Mouse (Mus musculus): ENCODE measurements at regions not wholly inside any gene's neighbourhood (a gene's known extent, or its start where the extent isn't known, plus 50 kb on each side); places are given as distances from the start of the nearest gene placed in this dataset.

DNA sequence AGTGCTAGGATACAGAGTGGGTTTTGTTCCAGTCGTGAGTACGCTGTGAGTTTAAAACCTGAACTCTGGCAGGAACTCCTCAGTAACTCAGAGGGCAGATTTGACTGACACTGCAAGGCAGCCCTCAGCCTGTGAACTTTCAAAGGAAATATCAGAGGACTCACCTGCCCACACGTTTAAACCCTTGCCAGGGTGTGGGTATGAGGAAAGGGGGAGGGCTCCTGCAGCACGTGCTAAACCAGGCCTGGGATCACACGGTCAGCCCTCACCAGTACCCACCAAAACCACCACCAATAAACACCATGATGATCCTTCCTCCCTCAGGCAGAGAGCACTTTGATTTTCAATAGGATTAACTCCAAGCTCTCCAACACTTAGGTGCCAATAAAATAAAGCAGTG, 192.8 kb upstream of the Runx1 start:
- ATAC-seq (ENCODE audit: extremely low read depth, insufficient number of reproducible peaks, low FRiP score, poor library complexity, severe bottlenecking): no peak

DNA sequence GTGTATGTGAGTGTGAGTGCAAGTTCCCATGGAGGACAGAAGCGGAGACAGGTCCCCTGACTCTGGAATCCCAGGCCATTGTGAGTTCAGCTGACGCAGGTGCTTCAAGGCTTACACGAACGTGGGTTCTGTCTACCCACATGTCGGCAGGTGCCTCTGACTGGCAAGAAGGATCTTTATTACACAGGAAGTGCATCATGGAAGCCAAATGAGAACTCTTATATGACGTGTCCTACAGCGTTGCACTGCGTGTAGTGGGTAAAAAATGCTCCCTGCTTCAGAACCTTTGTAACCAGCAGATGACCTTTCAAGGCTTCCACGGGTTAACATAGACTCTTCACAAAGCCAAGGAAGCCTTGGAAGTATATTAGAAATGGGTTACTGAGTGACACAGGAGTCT, 191.1 kb upstream of the Runx1 start:
- ATAC-seq (ENCODE audit: extremely low read depth, insufficient number of reproducible peaks, low FRiP score, poor library complexity, severe bottlenecking): no peak

DNA sequence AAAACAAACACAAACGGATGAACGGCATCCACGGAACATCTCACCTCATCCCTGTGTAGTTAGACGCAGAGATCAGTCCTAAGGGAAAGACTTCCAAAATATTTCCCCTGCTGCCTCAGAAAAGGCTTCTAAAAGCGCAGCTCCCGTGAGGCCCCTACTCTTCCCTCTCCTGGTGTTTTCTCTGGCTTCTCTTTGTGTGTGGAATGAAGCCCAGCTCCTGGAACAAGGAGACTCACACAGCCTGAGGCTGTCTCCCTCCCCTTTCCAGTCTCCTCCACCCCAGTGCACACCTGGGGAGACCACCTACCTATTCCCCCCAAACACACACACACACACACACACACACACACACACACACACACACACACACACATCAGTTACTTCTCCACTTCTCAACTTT, 189.7 kb upstream of the Runx1 start:
- no peak for ATAC-seq (ENCODE audit: extremely low read depth, insufficient number of reproducible peaks, low FRiP score, poor library complexity, severe bottlenecking)

DNA sequence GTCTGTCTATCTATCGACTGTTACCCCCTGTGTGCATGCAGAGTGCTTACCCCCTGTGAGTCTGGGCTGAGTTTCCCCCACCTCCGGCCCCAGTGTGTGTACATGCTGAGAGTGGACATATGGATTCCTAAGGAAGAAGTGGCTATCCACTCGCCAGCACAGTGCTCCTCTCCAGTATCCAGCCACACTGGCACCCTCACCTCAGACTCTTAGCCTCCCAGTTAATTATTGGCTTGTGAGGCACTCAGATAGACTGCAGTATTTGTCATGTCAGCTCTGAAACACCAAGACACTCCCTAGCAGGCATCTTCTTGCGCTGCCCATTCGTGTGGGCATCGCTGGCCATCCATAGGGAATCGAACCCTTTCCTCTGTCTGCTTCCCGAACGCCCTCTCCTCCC, 189.0 kb upstream of the Runx1 start:
- ATAC-seq (ENCODE audit: extremely low read depth, insufficient number of reproducible peaks, low FRiP score, poor library complexity, severe bottlenecking): no peak

GRCm38 (mm10) chr16:93013881-93014280, 187.9 kb upstream of the Runx1 start:
- ATAC-seq (ENCODE audit: extremely low read depth, insufficient number of reproducible peaks, low FRiP score, poor library complexity, severe bottlenecking): no peak

- no peak for ATAC-seq (ENCODE audit: extremely low read depth, insufficient number of reproducible peaks, low FRiP score, poor library complexity, severe bottlenecking)
Observed at GRCm38 (mm10) chr16:93013256-93013655, 187.3 kb upstream of the Runx1 start.

DNA sequence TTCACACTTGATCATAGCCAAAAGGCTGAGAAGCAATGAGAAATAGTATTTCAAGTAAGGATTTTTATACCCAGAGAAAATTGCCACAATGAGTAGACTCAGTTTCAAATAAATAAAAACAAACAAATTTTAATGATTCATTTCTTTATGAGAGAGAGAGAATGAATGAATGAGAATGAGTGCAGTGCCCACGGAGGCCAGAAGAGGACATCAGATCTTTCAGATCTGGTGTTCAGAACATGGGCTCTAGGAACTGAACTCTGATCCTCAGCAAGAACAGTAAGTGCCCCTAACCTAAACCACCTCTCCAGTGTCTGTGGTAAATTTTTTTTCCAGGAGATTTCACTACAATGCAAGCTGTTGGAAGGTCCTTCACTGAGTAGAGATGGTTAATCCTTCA, 185.5 kb upstream of the Runx1 start:
- ATAC-seq (ENCODE audit: extremely low read depth, insufficient number of reproducible peaks, low FRiP score, poor library complexity, severe bottlenecking): no peak

DNA sequence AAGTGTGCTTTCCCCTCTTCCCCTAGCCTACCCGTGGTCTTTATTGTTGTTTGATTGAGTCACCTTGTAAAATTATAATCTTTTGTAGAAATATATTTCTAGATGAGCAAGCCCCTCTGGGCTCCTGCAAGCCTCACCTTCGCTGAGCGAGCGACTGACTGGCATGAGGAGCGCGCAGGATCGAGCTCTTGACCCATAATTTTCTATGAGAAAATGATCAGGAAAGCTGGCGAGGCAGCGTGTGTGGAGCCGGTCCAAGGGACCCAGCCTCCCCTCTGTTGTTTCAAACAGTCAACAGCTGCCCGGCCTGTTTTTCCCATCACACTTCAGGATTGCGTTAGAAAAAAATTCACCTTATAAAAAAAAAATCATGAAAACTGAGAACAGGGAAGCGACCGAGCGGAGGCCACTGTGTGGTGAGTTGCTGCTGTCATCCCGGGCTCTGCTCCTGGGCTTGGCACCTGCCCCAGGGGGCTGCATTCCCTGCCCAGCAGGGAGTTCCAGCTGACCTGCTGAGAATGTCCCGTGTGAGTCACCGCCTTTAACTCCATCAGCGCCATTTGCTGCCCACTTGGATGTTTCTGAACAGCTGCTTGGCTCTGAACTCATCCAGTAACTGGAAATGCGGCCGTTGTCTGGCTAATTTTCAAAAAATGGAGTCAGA, 180.5 kb upstream of the Runx1 start:
- no peak for ATAC-seq (ENCODE audit: extremely low read depth, insufficient number of reproducible peaks, low FRiP score, poor library complexity, severe bottlenecking)

GRCm38 (mm10) chr16:93005470-93005869, 179.5 kb upstream of the Runx1 start:
- ATAC-seq (ENCODE audit: extremely low read depth, insufficient number of reproducible peaks, low FRiP score, poor library complexity, severe bottlenecking): no peak

DNA sequence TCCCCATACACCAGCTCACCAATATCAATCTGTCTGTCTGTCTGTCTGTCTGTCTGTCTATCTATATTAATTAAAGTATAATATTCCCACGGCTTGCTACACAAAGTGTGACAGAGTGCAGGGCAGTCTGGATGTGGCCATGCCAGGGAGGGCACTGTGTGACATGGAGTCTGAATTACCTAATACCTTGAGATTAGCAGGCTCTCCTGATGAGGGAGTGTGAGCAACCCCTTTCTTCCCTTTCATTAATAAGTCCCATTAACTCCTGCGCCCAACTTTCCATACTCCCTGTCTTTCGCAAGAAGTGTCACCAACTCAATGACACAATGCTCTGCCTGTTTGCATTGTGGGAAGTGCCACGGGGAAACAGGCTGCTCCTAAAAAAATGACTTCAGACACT, 177.9 kb upstream of the Runx1 start:
- ATAC-seq (ENCODE audit: extremely low read depth, insufficient number of reproducible peaks, low FRiP score, poor library complexity, severe bottlenecking): no peak

GRCm38 (mm10) chr16:92998689-92999088, 172.7 kb upstream of the Runx1 start:
- ATAC-seq (ENCODE audit: extremely low read depth, insufficient number of reproducible peaks, low FRiP score, poor library complexity, severe bottlenecking): no peak

- ATAC-seq (ENCODE audit: extremely low read depth, insufficient number of reproducible peaks, low FRiP score, poor library complexity, severe bottlenecking): no peak
Observed at GRCm38 (mm10) chr16:92997636-92998035, 171.7 kb upstream of the Runx1 start.

GRCm38 (mm10) chr16:92995993-92996350, 170.0 kb upstream of the Runx1 start:
- ATAC-seq (ENCODE audit: extremely low read depth, insufficient number of reproducible peaks, low FRiP score, poor library complexity, severe bottlenecking): no peak

DNA sequence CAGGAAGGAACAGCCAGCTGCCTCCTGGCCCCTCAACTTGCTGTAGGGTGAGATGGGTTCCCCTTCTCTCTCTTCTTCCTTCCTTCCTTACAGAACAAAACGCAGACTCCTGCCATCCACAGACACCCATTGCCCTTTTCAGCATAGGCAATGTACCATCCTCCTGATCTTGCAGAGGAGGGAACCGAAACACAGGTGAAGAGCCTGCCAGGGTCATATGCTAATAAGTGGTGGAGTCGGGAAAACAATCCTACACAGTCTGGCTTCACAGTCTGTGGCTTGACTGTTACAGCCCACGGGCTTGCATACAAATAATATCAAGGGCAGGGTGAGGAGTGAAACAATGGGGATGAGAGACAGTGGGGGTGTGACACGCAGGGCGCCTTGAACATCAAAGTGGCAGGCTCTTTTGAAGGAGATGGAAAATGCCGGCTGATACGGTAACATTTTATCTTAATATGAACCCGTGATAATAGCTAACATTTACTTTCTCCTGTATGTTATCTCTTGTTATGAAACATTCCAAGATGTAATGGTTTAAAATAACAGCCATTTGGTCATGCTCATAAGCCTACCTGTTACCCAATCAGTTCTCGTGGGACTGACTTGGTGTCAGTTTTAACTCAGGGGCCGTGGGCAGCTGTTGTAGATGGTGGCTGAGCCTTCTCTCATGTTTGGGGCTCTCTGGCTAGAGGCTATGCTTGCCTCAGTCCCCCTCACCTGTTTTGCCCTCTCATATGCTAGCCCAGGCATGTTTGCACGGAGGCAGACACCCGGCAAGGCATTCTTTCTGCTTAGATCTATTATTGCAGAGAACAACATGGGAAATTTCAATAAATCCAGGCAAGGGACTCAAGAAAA, 169.4 kb upstream of the Runx1 start:
- no peak for ATAC-seq (ENCODE audit: extremely low read depth, insufficient number of reproducible peaks, low FRiP score, poor library complexity, severe bottlenecking)

- ATAC-seq (ENCODE audit: extremely low read depth, insufficient number of reproducible peaks, low FRiP score, poor library complexity, severe bottlenecking): no peak
Observed at GRCm38 (mm10) chr16:92992876-92993275, 166.9 kb upstream of the Runx1 start.

- ATAC-seq (ENCODE audit: extremely low read depth, insufficient number of reproducible peaks, low FRiP score, poor library complexity, severe bottlenecking): no peak
Observed at GRCm38 (mm10) chr16:92991405-92991804, 165.5 kb upstream of the Runx1 start.

DNA sequence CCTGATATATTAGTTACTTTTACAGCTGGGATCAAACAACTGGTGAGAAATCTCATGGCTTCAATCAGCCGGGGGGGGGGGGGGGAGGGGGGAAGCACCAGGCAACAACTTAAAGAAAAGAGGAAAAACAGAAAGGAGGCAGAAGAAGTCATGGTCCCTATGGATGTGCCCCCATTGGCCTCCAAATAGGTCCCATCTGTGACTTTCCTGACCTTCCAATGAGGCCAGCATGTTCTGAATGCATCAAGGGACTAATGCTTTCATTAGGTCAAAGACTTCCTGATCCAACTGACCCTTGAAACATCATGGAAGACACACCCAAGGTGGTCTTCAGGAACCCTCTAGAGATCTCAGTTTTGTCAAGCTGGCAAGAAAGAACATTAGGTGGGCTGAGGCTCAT, 162.5 kb upstream of the Runx1 start:
- ATAC-seq (ENCODE audit: extremely low read depth, insufficient number of reproducible peaks, low FRiP score, poor library complexity, severe bottlenecking): no peak

- no peak for ATAC-seq (ENCODE audit: extremely low read depth, insufficient number of reproducible peaks, low FRiP score, poor library complexity, severe bottlenecking)
Observed at GRCm38 (mm10) chr16:92988000-92988399, 162.1 kb upstream of the Runx1 start.

GRCm38 (mm10) chr16:92985768-92986167, 159.8 kb upstream of the Runx1 start:
- ATAC-seq (ENCODE audit: extremely low read depth, insufficient number of reproducible peaks, low FRiP score, poor library complexity, severe bottlenecking): no peak

DNA sequence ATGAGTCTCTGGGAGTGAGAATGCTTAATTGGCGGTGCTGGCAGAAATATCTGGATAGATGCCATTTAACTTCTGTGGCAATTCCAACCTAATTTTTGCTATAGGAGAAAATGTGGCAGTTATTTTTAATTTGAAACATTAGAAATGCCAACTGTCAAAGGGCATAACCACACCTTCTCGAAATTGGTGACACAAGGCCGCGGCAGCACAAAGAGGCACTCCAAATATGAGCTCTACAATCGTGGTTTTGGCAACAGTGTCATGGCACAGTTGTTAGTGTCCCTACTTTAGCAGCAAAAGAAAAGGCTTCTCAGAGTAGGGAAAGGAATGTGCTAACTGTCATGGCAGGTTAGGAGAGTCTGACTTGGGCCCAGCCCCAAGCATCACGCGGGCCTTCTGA, 157.0 kb upstream of the Runx1 start:
- no peak for ATAC-seq (ENCODE audit: extremely low read depth, insufficient number of reproducible peaks, low FRiP score, poor library complexity, severe bottlenecking)
